In genomic region chr12:116156792-116157532, GRCm38 (mm10) we compare ENCODE assay signal across 20 mouse cellular contexts.
A peak's percentile ranks its signal among the peaks of the same experiment; 100 is the strongest.
DNase-seq lines count a peak whose midpoint lies in the region; TF ChIP-seq lines count a peak whose summit lies in the region.
"Had no signal": no experiment of that assay in that cellular context is flagged by ENCODE, and none has a peak within 500 bp of the region (broad histone marks: within the 10 kb centered on the region; RNA-seq: fewer than 3 reads in every experiment).

No protein-coding gene starts in this region.

- no peak overlapping the region for H3K27ac ChIP-seq in heart, adult 2 months
- H3K27ac ChIP-seq: gastrocnemius, adult 2 months; midbrain, embryonic 13.5 days had no signal

- TF ChIP-seq CTCF in heart, adult 2 months (IDR thresholded peaks at IDR 0.05), result no peak
- TF ChIP-seq CTCF in brain, embryonic 14.5 days (IDR thresholded peaks at IDR 0.05; ENCODE audit: borderline replicate concordance, extremely low read depth, insufficient read depth, insufficient read length), result no peak

- intact Hi-C loops in heart, adult 2 months (cut with DNase I), result no loop called here

- H3K36me3 ChIP-seq in heart, adult 2 months (ENCODE audit: control insufficient read depth, insufficient read depth, low read length), result no peaks in the 10 kb centered on the region
- H3K36me3 ChIP-seq: midbrain, embryonic 13.5 days had no signal

- TF ChIP-seq EP300 in heart, adult 2 months (IDR thresholded peaks at IDR 0.05; ENCODE audit: insufficient read depth, low read depth, low read length), result no peak

- no peaks in the 10 kb centered on the region for H3K79me2 ChIP-seq in heart, adult 2 months (replicated peaks; ENCODE audit: control insufficient read depth, insufficient read depth, low read length)

- H3K9ac ChIP-seq in heart, adult 2 months (ENCODE audit: low read depth, low read length), result no peak overlapping the region
- H3K9ac ChIP-seq: liver, postnatal 0 days; midbrain, embryonic 13.5 days had no signal

- peak; percentile 55 for DNase-seq in heart, adult 11 months
- DNase-seq in heart, adult 2 months, result no peak
- DNase-seq in layer of hippocampus, adult 9-11 months, result peak; percentile 8
- DNase-seq in layer of hippocampus, postnatal 25 days (ENCODE audit: extremely low spot score in 1 of 2, low spot score in 1 of 2), result no peak
- peak; percentile 25 for DNase-seq in brain, embryonic 14.5 days (ENCODE audit: low read depth)
- DNase-seq in retina, postnatal 1 day, result peak; percentile 89
- DNase-seq in gastrocnemius, postnatal 25 days, result no peak
- DNase-seq: adrenal gland, postnatal 14 days; cerebellum, adult 11-12 months; cerebellum, postnatal 14 days; gastrocnemius, adult 2 months; heart, adult 18-20 months; heart, postnatal 36 days; kidney, adult 2 months; layer of hippocampus, postnatal 36 days; liver, postnatal 0 days; lung, postnatal 10 days; thymus, postnatal 25 days had no signal

- no peak for TF ChIP-seq POLR2A in heart, adult 2 months (IDR thresholded peaks at IDR 0.05; ENCODE audit: insufficient read depth, low read depth, low read length)
- no peak for TF ChIP-seq POLR2A in brain, embryonic 14.5 days (IDR thresholded peaks at IDR 0.05; ENCODE audit: borderline replicate concordance, extremely low read depth, insufficient read depth, insufficient read length, poor library complexity, severe bottlenecking)

- 80% methylated on average over 7 of the region's 7 CpGs for WGBS in heart, adult 2 months

- H3K4me3 ChIP-seq in heart, adult 2 months, result no peak overlapping the region
- H3K4me3 ChIP-seq: gastrocnemius, adult 2 months; midbrain, embryonic 13.5 days had no signal

- no peaks in the 10 kb centered on the region for H3K27me3 ChIP-seq in heart, adult 2 months (ENCODE audit: control insufficient read depth, insufficient read depth, low read length)
- H3K27me3 ChIP-seq: CH12.LX; midbrain, embryonic 13.5 days had no signal

- no peaks in the 10 kb centered on the region for H3K4me1 ChIP-seq in heart, adult 2 months (ENCODE audit: control insufficient read depth, insufficient read depth, low read length)
- H3K4me1 ChIP-seq: midbrain, embryonic 13.5 days had no signal

Comparison
In these comparisons a context has a peak if more than half of its experiments do, and no peak if none do; other contexts are left out.
1. DNase-seq: peak in heart, adult 11 months (single experiment), layer of hippocampus, adult 9-11 months (single experiment), brain, embryonic 14.5 days (single experiment) and retina, postnatal 1 day (single experiment); none in heart, adult 2 months (0 of 2), layer of hippocampus, postnatal 25 days (0 of 2) and gastrocnemius, postnatal 25 days (single experiment).